Mouse (Mus musculus) frontal cortex, postnatal 10 days (tissue): ENCODE measurements at regions not wholly inside any gene's neighbourhood (a gene's known extent, or its start where the extent isn't known, plus 50 kb on each side); places are given as distances from the start of the nearest gene placed in this dataset.
A peak's percentile ranks its signal among the peaks of the same experiment; 100 is the strongest.

ENCODE experiments used
- DNase-seq, 2 experiments: peaks; one replicate each; pipeline ENCODE4 v3.0.0; 2022; ENCODE audit warnings: low spot score in 2 of 2, mixed read lengths in 1 of 2

- peak; percentile 72 to 76 for DNase-seq
Measured at GRCm38 (mm10) chr2:30699797-30700454, 103.5 kb downstream of the 1700001O22Rik start.

DNA sequence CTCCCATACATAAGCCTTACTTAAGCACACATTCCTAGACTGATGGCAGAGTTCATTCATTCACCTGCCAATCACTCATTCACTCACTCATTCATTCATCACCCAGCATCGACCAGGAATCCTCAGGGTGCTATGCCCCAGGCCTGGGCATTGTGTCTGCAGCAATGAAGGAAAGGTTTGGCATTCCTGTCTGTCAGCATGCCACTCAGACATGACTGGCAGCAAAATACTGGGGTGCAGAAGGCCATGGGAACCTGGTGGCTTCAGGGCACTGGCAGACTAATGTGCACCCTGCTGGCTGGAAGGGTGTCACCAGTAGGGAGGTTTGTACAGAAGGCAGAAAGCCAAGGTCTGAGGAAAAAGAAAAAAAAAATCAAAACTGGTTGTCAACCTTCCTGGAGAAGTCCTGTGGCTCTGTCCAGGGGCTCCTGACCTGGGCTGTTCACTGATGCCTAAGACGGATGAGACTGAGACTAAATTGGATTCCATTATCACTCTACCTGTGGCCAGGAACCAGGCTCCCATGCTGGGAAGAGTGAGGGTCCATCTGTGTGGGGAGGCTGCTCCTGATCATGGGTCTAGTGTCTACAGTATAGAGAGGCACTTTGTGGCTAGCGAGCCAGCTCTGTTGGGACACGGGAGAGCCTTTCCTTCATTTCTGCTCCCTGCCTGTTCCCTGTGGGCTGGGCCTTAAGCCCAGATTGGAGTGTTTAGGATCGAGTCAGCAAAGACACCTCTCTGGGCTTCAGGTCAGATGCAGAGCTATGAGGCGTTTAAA lies 104.1 kb downstream of the Cstad start:
- DNase-seq: no peak

DNA sequence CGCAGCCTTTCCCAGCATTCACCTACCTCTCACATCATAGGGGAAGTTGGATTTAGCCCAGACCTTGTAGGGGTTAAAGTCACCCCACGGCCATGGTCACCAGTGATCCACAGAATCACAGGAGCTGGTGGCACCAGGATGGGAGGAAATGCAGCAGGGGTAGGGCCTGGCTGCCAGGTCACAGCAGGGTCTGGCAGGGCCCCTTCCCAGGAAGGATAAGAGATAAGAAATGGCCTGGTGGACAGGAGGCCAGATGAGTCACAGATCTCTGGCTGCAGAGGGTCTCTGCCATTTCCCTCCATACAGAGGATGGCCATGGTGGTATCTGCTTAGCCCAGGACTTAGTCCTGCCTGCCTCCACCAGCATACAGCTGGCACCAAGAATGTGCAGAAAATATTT lies 103.0 kb downstream of the Cstad start:
- DNase-seq: no peak

- no peak for DNase-seq
Measured at GRCm38 (mm10) chr2:30695771-30696456, 101.1 kb downstream of the Cstad start.

DNA sequence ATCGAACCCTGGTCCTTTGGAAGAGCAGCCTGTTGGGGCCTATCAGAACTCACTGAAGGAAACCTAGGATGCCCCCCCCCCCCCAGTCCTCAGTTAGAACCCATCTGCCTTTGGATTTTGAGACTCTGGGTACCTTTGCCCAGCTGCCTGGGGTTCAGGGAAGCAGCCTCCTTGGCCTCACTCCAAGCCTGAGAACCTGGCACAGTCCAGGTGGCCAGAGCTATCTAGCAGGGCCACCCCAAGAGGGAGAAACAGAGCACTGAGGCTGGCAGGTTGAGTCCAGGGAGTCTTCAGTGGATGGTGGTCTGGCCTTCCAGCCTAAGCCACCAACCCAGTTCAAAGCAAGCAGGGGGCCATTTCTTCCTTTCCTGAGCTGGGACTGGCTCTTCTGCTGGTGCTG lies 100.2 kb downstream of the Cstad start:
- DNase-seq: no peak

DNA sequence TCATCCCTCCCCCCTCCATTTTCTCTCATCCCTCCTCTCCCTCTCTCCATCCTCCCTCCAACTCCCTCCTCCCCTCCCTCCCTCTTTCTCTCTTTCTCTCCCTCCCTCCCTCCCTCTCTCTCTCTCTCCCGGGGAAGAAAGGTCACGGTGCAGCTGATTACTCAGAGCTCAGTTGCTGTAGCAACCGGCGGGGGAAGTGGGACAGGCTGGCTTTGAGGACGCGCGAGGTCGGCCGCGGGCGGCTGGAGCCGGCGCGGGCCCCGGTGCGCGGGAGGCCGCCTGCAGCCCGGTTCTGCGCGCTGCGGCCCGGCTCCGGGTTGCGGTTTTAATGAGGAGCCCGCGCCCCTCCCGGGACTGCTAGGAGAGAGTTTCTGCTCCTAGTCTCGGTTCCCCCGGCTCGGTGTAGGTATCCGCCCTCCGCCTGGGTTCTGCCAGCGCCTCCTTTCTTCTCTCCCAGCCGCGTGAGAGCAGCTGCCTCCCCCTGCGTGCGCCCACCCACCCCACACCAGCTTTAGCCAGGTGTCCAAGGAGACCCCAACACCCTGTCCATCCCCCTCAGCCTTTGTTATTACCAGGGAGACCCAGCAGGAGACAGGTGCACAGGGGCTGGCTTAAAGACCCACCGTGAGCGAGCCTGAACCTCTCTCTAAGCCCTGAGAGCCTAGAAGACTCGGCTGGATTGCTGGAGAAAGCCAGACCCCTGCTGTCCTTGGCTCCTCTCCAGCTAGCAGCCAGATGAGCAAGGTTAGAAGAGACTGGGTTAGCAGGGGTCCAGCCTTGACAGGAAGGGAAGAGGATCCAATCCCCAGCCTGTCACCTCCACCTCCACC lies 98.6 kb downstream of the Cstad start:
- peak; percentile 84 for DNase-seq

DNA sequence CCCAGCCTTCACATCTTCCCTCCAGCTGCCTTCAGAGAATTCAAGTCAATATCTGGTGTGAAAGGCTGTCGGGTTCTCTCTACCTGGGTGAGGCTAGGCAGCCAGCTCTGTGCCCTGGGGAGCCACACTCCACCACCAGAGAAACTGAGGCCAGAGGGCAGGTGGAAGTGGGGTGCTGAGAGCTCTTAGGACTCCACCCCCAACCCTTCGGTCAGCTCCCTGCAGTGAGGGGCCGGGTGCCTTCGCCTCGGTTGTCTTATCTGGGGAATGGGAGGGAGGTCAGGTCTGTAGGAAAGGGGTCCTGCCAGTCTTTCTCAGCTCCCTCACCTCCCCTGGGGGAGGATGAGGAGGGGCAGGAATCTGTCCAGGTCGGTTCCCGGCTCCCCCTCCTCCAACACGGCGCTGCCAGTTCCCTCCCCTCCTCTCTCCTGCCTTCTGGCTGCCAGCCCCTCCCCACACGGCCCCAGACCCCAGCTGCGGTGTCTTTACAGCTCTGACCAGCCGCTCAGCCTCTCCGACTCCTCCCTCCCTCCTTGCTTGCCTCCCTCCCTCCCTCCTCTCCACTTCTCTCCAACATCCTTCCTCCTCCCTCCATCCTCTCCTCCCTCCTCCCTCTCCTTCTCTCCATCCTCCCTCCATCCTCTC lies 97.8 kb downstream of the Cstad start:
- peak; percentile 73 to 78 for DNase-seq

- peak; percentile 84 to 90 for DNase-seq
Measured at GRCm38 (mm10) chr2:30691857-30692560, 97.2 kb downstream of the Cstad start.

DNA sequence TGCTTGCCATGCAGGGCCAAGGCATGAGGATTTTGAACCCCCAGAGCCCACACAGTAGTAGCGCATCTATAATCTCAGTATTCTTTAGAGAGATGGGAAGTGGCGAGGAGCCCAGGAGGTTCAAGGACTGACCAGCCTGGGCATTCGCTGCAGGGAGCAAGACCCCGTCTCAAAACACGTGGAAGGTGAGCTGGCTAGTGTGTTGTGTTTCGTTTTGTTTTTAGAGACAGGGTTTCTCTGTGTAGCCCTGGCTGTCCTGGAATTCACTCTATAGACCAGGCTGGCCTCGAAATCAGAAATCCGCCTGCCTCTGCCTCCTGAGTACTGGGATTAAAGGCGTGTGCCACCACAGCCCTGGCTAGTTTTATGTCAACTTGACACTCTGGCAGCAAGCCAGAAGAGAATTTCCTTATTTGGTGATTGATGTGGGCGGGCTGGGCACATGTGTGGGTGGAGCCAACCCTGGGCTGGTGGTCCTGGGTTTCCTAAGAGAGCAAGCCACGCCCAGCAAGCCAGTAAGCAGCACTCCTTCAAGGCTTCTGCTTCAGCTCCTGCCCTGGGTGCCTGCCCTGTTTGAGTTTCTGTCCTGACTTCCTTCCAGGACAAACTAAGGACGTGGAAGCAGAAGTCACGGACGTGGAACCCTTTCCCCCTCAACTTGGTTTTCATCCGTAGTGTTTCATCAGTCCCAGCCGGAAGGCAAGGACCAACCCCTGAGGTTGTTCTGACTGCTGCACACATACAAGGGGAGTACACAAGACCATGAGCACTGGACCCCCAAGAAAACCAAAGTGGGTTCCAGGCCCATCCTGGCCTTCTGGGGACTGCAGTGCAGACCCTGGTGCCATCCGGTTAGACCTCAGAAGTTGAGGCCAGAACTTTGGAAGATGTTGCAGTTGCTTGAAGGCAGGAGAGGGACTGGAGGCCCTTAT lies 96.4 kb downstream of the Cstad start:
- DNase-seq: no peak

DNA sequence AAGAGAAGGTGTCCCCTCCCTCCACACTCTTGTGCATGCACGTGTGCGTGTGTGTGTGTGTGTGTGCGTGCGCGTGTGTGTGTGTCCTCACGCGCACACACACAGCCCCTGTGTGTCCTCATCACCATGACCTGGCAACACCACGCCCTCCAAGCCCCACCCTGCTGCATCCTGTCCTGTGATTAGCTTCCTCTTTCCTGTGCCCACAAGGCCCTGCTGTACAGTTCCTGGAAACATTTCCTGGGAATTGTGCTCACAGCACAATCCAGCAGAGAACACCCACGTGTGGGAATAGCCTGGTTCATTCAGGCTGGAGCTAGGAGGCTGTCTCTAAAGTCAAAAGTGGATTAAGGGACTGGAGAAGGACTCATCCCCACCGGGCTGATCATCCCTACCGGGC lies 95.5 kb downstream of the Cstad start:
- no peak for DNase-seq

DNA sequence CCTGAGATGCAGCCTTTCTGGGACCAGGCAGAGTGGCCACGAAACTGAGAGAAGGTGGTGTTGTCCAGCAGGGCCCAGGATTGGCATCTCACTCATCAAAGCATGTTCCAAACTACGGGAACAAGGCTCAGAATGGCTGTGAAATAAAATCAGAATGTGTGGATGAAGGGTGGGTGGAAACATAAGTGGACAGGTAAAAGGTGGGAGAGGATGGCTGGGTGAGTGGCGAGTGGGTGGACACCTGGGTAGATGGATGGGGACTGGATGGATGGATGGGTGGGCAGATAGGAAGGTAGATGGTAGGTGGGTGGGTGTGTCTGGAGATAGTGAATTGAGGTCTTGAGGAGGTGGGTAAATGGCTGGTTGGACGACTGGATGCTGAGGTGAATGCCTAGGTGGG lies 93.6 kb downstream of the Cstad start:
- no peak for DNase-seq

DNA sequence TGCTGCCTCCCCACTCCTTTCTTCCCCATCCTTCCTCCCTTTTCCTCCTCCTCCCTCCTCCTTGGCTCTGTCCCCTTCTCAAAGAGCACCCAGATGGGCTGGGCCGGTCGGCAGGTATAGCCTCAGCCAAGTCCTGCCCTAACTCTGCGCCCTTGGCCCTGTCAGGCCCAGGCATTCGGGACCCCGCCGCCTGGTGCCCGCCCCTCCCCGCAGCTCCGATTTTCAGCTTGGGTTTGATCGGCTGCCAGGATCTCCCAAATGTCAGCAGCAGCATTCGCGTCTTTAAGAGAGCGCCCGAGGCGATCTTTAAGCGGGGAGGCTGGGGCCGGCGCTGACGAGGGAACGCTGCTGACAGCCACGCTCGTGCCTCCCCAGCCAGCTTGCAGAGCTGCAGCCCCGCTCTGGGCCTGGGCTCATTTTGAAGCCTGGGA lies 92.3 kb downstream of the Cstad start:
- peak in 1 of 2 experiments; percentile 53 for DNase-seq

GRCm38 (mm10) chr2:30686359-30686758 lies 91.5 kb downstream of the Cstad start:
- no peak for DNase-seq

- no peak for DNase-seq
Measured at GRCm38 (mm10) chr2:30685137-30685860, 90.5 kb downstream of the Cstad start.

- DNase-seq: no peak
Measured at GRCm38 (mm10) chr2:30684461-30684860, 89.6 kb downstream of the Cstad start.

DNA sequence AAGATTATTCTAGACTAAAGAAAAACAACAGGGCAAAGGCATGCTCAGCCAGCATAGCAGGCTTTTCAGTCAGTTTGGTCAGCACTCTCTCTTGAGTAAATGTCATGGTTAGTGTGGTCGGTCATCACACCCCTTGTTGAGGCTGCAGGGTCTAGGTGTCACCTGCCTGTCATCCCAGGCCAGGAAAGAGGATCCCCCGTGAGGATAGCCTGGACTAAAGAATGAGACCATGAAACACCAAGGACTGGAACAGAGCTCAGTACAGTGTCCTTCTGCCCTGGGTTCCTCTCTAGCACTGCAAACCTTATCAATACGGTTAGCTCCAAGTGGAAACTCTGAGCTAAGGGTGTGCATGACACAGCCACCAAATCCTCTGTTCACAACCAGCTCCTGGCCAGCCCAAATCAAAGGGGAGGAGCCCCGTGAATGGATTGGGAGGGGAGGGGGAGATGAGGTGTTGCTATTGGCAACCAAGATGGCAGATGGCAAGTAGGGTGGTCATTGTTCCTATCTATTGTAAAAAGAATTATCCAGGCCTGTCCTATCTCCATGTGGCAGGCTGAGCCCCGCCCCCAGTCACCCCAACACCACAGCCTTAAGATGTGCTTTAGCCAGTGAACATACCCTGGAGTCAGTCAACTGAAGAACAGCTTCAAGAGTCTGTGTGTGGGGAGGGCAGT lies 87.4 kb downstream of the Cstad start:
- no peak for DNase-seq

DNA sequence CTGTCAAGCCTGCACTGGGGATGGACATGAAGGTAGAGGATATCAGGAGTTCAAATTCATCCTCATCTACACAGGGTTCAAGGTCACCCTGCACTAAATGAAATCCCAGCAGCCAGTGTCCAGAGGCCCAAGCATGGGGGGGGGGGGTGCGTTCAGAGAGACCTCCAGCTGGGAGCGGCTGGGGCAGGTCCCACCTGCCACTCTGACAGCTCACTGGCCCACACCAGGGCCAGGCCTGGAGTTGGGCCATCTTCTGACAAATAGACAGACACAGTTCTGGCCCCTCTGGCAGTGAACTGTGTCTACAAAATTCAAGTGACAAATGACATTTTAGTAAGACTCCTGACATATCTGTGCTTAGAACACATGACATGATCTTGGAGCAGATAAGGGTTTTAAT lies 86.8 kb downstream of the Cstad start:
- DNase-seq: no peak

DNA sequence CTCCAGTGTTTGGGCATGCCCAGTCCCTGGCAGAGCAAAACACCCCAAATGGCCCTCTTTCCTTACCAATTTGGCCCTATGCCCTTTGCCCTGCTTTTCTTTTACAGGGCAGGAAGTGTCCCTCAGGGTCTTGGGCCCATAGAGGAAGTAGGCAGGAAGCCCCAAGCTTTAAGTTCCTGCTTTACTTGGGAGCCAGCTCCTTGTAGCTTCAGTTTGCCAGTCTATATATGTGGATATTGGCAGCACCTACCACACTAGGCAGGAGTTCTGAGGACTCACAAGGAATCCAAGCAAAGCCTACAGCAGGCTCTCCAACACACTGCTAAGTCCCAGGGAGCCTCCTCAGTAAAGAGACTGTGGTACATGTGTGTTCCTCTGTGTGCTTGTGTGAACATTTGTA lies 84.2 kb downstream of the Cstad start:
- no peak for DNase-seq
